Mouse (Mus musculus): Measurements from ENCODE around the gene Olfr294. TPM values are rescaled to one million over a fixed set of nuclear protein-coding genes. Genes with fewer than 3 reads are reported as not detected.

Gene Olfr294
- polyA plus RNA-seq (2017; shearing (Covaris generic)): not detected

DNA sequence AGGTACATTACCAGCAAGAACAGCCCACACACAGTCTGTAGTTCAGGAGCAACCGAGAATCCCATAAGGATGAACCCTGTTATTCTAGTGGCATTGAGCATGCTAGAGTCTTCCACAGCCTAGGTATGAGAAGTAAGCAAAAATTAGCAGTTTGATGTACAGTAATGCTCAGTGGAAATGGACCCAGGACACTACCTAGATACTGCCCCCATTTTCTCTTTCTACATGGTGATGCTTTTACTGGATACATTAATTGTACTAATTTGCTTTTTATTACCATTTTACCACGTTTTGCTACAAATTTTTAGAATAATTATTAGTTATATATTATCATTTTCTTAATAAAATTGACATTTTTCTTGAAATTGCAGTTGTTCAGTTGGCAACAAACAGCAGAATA is at the start of gene Olfr294:
TSS of gene Olfr294 (minus strand) at position 101 of the 400 bp plus-strand sequence.
- ATAC-seq: no peak

DNA sequence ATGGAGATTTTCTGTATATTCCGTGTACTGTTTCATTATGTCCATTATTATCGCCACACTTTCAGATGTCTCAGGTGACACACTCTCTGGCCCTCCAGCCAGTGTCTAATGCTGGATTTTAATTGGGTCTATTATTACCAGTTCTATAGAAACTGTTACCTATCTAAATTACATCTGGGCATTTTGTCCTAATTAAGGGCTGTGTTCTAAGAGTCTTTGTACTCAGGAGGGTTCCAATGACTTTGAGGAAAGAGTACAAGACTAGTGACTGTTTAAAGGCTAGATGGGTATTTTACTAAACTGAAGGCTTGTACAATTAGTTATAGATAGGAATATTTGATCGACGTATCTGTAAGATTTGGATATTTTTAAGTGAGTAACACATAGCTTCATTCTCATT is 32.3 kb upstream of the Olfr294 start, which contains the start of gene Olfr293:
TSS of gene Olfr293 (plus strand) at position 301 of the 400 bp plus-strand sequence.
- ATAC-seq: no peak

GRCm38 (mm10) chr7:86583562-86583961 is 32.9 kb downstream of the Olfr294 start, which contains the start of gene Olfr295:
Gene Olfr295 (plus strand): TSS chr7:86583862.
- ATAC-seq: no peak

Other genes starting within 250 kb of the Olfr294 start
- gene Olfr305, start 249.7 kb downstream of the Olfr294 start, polyA plus RNA-seq (2017; shearing (Covaris generic)): not detected
- gene Olfr304, start 230.0 kb downstream of the Olfr294 start, polyA plus RNA-seq (2017; shearing (Covaris generic)): not detected
- gene Olfr303, start 218.9 kb downstream of the Olfr294 start, polyA plus RNA-seq (2017; shearing (Covaris generic)): not detected
- not detected for gene Olfr301, start 212.8 kb downstream of the Olfr294 start, polyA plus RNA-seq (2017; shearing (Covaris generic))
- not detected for gene Olfr299, start 156.7 kb downstream of the Olfr294 start, polyA plus RNA-seq (2017; shearing (Covaris generic))
- gene Olfr298, start 124.2 kb downstream of the Olfr294 start, polyA plus RNA-seq (2017; shearing (Covaris generic)): not detected
- not detected for gene Olfr297, start 96.7 kb downstream of the Olfr294 start, polyA plus RNA-seq (2017; shearing (Covaris generic))
- not detected for gene Olfr295, start 32.8 kb downstream of the Olfr294 start, polyA plus RNA-seq (2017; shearing (Covaris generic))
- gene Olfr293, start 32.4 kb upstream of the Olfr294 start, polyA plus RNA-seq (2017; shearing (Covaris generic)): not detected
- gene Olfr292, start 71.7 kb upstream of the Olfr294 start, polyA plus RNA-seq (2017; shearing (Covaris generic)): not detected
- gene Folh1, start 159.3 kb upstream of the Olfr294 start, polyA plus RNA-seq (2017; shearing (Covaris generic)): not detected
- under 1 TPM in 1 of 2 experiments, not detected in 1; 0.09 TPM for gene Vmn2r77, start 178.4 kb upstream of the Olfr294 start, polyA plus RNA-seq (2017; shearing (Covaris generic))